ENCODE assay signal across 9 mouse cellular contexts in genomic region chr12:5136300-5136699, GRCm38 (mm10).
DNase-seq lines count a peak whose midpoint lies in the region; ATAC-seq lines count a peak whose summit lies in the region.
"Had no signal": no experiment of that assay in that cellular context is flagged by ENCODE, and none has a peak within 500 bp of the region (broad histone marks: within the 10 kb centered on the region; RNA-seq: fewer than 3 reads in every experiment).

No protein-coding gene starts in this region.

- no peak overlapping the region for H3K4me3 ChIP-seq in liver, embryonic 11.5 days (ENCODE audit: low read depth, low read length)
- no peak overlapping the region for H3K4me3 ChIP-seq in hindbrain, embryonic 11.5 days (ENCODE audit: low read depth, low read length)
- H3K4me3 ChIP-seq in midbrain, embryonic 16.5 days (ENCODE audit: low read depth, low read length), result no peak overlapping the region
- H3K4me3 ChIP-seq: embryonic facial prominence, embryonic 12.5 days had no signal

- H3K9ac ChIP-seq in liver, embryonic 11.5 days (ENCODE audit: low read depth, low read length), result no peak overlapping the region
- no peak overlapping the region for H3K9ac ChIP-seq in hindbrain, embryonic 11.5 days (ENCODE audit: low read depth, low read length)
- H3K9ac ChIP-seq in midbrain, embryonic 16.5 days (ENCODE audit: low read depth, low read length), result no peak overlapping the region
- H3K9ac ChIP-seq: embryonic facial prominence, embryonic 12.5 days had no signal

- no peak overlapping the region for H3K4me2 ChIP-seq in liver, embryonic 11.5 days
- H3K4me2 ChIP-seq in hindbrain, embryonic 11.5 days (replicated peaks; ENCODE audit: low read depth, low read length), result no peak overlapping the region
- no peak overlapping the region for H3K4me2 ChIP-seq in midbrain, embryonic 16.5 days (ENCODE audit: low read length)
- H3K4me2 ChIP-seq: embryonic facial prominence, embryonic 12.5 days had no signal

- no peaks in the 10 kb centered on the region for H3K27me3 ChIP-seq in liver, embryonic 11.5 days (replicated peaks; ENCODE audit: control insufficient read depth, insufficient read depth, low read length)
- H3K27me3 ChIP-seq in hindbrain, embryonic 11.5 days (ENCODE audit: control insufficient read depth, insufficient read depth, low read length), result no peaks in the 10 kb centered on the region
- no peaks in the 10 kb centered on the region for H3K27me3 ChIP-seq in midbrain, embryonic 16.5 days (ENCODE audit: control insufficient read depth, insufficient read depth, low read depth, low read length)
- H3K27me3 ChIP-seq: embryonic facial prominence, embryonic 12.5 days had no signal

- WGBS in liver, embryonic 11.5 days, result 25% methylated on average over 4 of the region's 4 CpGs
- WGBS in hindbrain, embryonic 11.5 days, result 22% methylated on average over 4 of the region's 4 CpGs
- WGBS in midbrain, embryonic 16.5 days, result 25% methylated on average over 4 of the region's 4 CpGs

- H3K36me3 ChIP-seq in liver, embryonic 11.5 days (ENCODE audit: control insufficient read depth, insufficient read depth, low read length), result no peaks in the 10 kb centered on the region
- no peaks in the 10 kb centered on the region for H3K36me3 ChIP-seq in hindbrain, embryonic 11.5 days (ENCODE audit: control insufficient read depth, insufficient read depth, low read length)
- H3K36me3 ChIP-seq in midbrain, embryonic 16.5 days (ENCODE audit: control insufficient read depth, insufficient read depth, low read length), result 0 out of 2 replicates have a peak, but pooled peaks cover 4% of the 10 kb centered on the region

- H3K4me1 ChIP-seq in liver, embryonic 11.5 days (replicated peaks; ENCODE audit: control insufficient read depth, insufficient read depth, low read length), result no peaks in the 10 kb centered on the region
- no peaks in the 10 kb centered on the region for H3K4me1 ChIP-seq in hindbrain, embryonic 11.5 days (replicated peaks; ENCODE audit: control insufficient read depth, insufficient read depth, low read length)
- no peaks in the 10 kb centered on the region for H3K4me1 ChIP-seq in midbrain, embryonic 16.5 days (ENCODE audit: control insufficient read depth, insufficient read depth, low read length)
- H3K4me1 ChIP-seq: embryonic facial prominence, embryonic 12.5 days had no signal

- DNase-seq in liver, result peak; percentile 47
- no peak for DNase-seq in liver, embryonic 11.5 days (ENCODE audit: low spot score)
- DNase-seq in adrenal gland, postnatal 14 days, result peak; percentile 65
- peak; percentile 59 for DNase-seq in embryo, embryonic 11.5 days (ENCODE audit: low read depth, low spot score)
- peak; percentile 85 for DNase-seq in hindbrain, embryonic 11.5 days (ENCODE audit: low spot score)
- DNase-seq in left cerebral cortex, postnatal 14 days (ENCODE audit: low spot score in 2 of 2), result peak; percentile 76
- DNase-seq in testis, postnatal 14 days (ENCODE audit: low spot score), result peak; percentile 24

- ATAC-seq in liver, embryonic 11.5 days (replicated peaks; ENCODE audit: low FRiP score), result no peak
- ATAC-seq in hindbrain, embryonic 11.5 days (ENCODE audit: low FRiP score), result peak; percentile 62; the same call in 1 of the 2 replicates
- peak; percentile 43; the same call in 1 of the 2 replicates for ATAC-seq in midbrain, embryonic 16.5 days

- no peak overlapping the region for H3K27ac ChIP-seq in liver, embryonic 11.5 days (ENCODE audit: low read depth, low read length)
- H3K27ac ChIP-seq in hindbrain, embryonic 11.5 days (ENCODE audit: low read depth, low read length), result no peak overlapping the region
- no peak overlapping the region for H3K27ac ChIP-seq in midbrain, embryonic 16.5 days (ENCODE audit: low read length)
- H3K27ac ChIP-seq: embryonic facial prominence, embryonic 12.5 days had no signal

- intact Hi-C loops in left cerebral cortex, postnatal 14 days (cut with DNase I), result loop anchor here (5.0 kb wide), 1 partner anchor 109 kb away; no protein-coding TSS in a partner anchor

- no peaks in the 10 kb centered on the region for H3K9me3 ChIP-seq in liver, embryonic 11.5 days (ENCODE audit: control insufficient read depth, low read length)
- H3K9me3 ChIP-seq in hindbrain, embryonic 11.5 days (ENCODE audit: control insufficient read depth, low read length), result no peaks in the 10 kb centered on the region
- H3K9me3 ChIP-seq in midbrain, embryonic 16.5 days (replicated peaks; ENCODE audit: control insufficient read depth, low read length, poor library complexity, severe bottlenecking), result no peaks in the 10 kb centered on the region
- H3K9me3 ChIP-seq: embryonic facial prominence, embryonic 12.5 days had no signal
